Mouse (Mus musculus) cerebellum, adult 2 months (tissue): ENCODE results near the gene Tcea3. TPM values are rescaled to one million over a fixed set of nuclear protein-coding genes. Genes with fewer than 3 reads are reported as not detected.

Source experiments
- DNase-seq, 2 experiments: peaks; one replicate each; pipeline ENCODE4 v3.0.0; 2021
- H3K27ac ChIP-seq: fragments of 200-500 bp; 2 replicates; pipeline ENCODE4 v1.5.1; 2012; ENCODE audit warnings: low read length, control low read depth, inconsistent platforms; ENCODE audit not compliant: insufficient read depth
- H3K27me3 ChIP-seq: fragments of 200-500 bp; 2 replicates; pipeline ENCODE4 v1.6.1; 2012; ENCODE audit warnings: inconsistent platforms, mild to moderate bottlenecking, low read length, moderate library complexity; ENCODE audit not compliant: control insufficient read depth, insufficient read depth
- H3K4me1 ChIP-seq: fragments of 200-500 bp; 2 replicates; pipeline ENCODE4 v1.6.1; 2011; ENCODE audit warnings: low read length; ENCODE audit not compliant: control insufficient read depth, insufficient read depth
- H3K4me3 ChIP-seq: fragments of 200-500 bp; replicated peaks from 2 replicates; pipeline ENCODE3; 2011; ENCODE audit warnings: mild to moderate bottlenecking, low read depth, low read length, control low read depth; ENCODE audit not compliant: insufficient read depth
- CTCF ChIP-seq: fragments of 200-500 bp; IDR thresholded peaks from 2 replicates; pipeline ENCODE4 v1.5.1; 2011; ENCODE audit warnings: low read depth, mild to moderate bottlenecking, control low read depth, low read length, moderate library complexity, borderline replicate concordance; ENCODE audit not compliant: insufficient read depth
- POLR2A ChIP-seq: fragments of 200-500 bp; IDR thresholded peaks from 2 replicates; pipeline ENCODE4 v1.6.1; 2011; ENCODE audit warnings: low read length, control low read depth, borderline replicate concordance; ENCODE audit not compliant: insufficient read depth
- WGBS: fragments of 180-500 bp; shearing (Covaris S2); methylation state at CpG from one replicate; pipeline ENCODE4 v1.1.7; 2018; 5-methylcytosine and 5-hydroxymethylcytosine counted together
- polyA plus RNA-seq: library from polyadenylated mRNA; depleted of rRNA; stranded (reverse); fragments of >200 nt; gene quantifications from 2 replicates; pipeline ENCODE4 v1.2.3, GENCODE M21; 2012

Gene Tcea3
- polyA plus RNA-seq, 1 experiment = 1.6 TPM

- Histone ChIP-seq H3K27me3 (no peaks in the 10 kb centered on the region), H3K27ac (no peak overlapping the region), H3K4me1 (no peaks in the 10 kb centered on the region), H3K4me3 (no peak overlapping the region)
- 56% methylated on average over 8 of the region's 8 CpGs for WGBS
- no peak for TF ChIP-seq CTCF
- no peak for TF ChIP-seq POLR2A
- no peak for DNase-seq
Observed at GRCm38 (mm10) chr4:136240955-136241354, 6.6 kb upstream of the Tcea3 start.

GRCm38 (mm10) chr4:136242065-136242703 lies 5.3 kb upstream of the Tcea3 start:
- WGBS = 31% methylated on average over 8 of the region's 8 CpGs
- TF ChIP-seq POLR2A = no peak
- TF ChIP-seq CTCF = peak; percentile 35; the same call in 1 of the 2 replicates
- no peak for DNase-seq

GRCm38 (mm10) chr4:136242728-136243127 lies 4.8 kb upstream of the Tcea3 start:
- Histone ChIP-seq H3K4me1 (peaks cover 4% of the 10 kb centered on the region), H3K27ac (no peak overlapping the region), H3K27me3 (peaks cover 1% of the 10 kb centered on the region; the same call in 1 of the 2 replicates), H3K4me3 (no peak overlapping the region)
- 83% methylated on average over 7 of the region's 7 CpGs for WGBS
- DNase-seq = no peak
- TF ChIP-seq CTCF = no peak
- no peak for TF ChIP-seq POLR2A

More at GRCm38 (mm10) chr4:136242065-136242703, 5.3 kb upstream of the Tcea3 start:
- Histone ChIP-seq H3K27me3 (peaks cover 1% of the 10 kb centered on the region; the same call in 1 of the 2 replicates), H3K4me3 (no peak overlapping the region), H3K27ac (no peak overlapping the region), H3K4me1 (no peaks in the 10 kb centered on the region)

GRCm38 (mm10) chr4:136244208-136244607 lies 3.3 kb upstream of the Tcea3 start:
- no peak for TF ChIP-seq CTCF
- TF ChIP-seq POLR2A = no peak
- peaks cover 9% of the 10 kb centered on the region; the same call in 1 of the 2 replicates for H3K27me3 ChIP-seq
- no peak overlapping the region for H3K4me3 ChIP-seq
- 77% methylated on average over 7 of the region's 7 CpGs for WGBS
- no peak overlapping the region for H3K27ac ChIP-seq
- H3K4me1 ChIP-seq = peaks cover 11% of the 10 kb centered on the region
- no peak for DNase-seq

GRCm38 (mm10) chr4:136245681-136246080 lies 1.8 kb upstream of the Tcea3 start:
- peaks cover 11% of the 10 kb centered on the region for H3K4me1 ChIP-seq
- DNase-seq = no peak
- 43% methylated on average over 5 of the region's 5 CpGs for WGBS
- peaks cover 9% of the 10 kb centered on the region; the same call in 1 of the 2 replicates for H3K27me3 ChIP-seq
- H3K4me3 ChIP-seq = no peak overlapping the region
- H3K27ac ChIP-seq = no peak overlapping the region
- TF ChIP-seq POLR2A (no peak), CTCF (no peak)

GRCm38 (mm10) chr4:136246568-136246969 lies 960 bp upstream of the Tcea3 start:
- peaks cover 9% of the 10 kb centered on the region; the same call in 1 of the 2 replicates for H3K27me3 ChIP-seq
- no peak overlapping the region for H3K4me3 ChIP-seq
- 17% methylated on average over 12 of the region's 12 CpGs for WGBS
- TF ChIP-seq POLR2A = no peak
- TF ChIP-seq CTCF = no peak
- no peak for DNase-seq
- peaks cover 11% of the 10 kb centered on the region for H3K4me1 ChIP-seq
- H3K27ac ChIP-seq = no peak overlapping the region

- H3K27ac ChIP-seq = no peak overlapping the region
- H3K4me3 ChIP-seq = no peak overlapping the region
- peaks cover 9% of the 10 kb centered on the region; the same call in 1 of the 2 replicates for H3K27me3 ChIP-seq
- peaks cover 11% of the 10 kb centered on the region for H3K4me1 ChIP-seq
- no peak for TF ChIP-seq POLR2A
- no peak for TF ChIP-seq CTCF
- no peak for DNase-seq
- 5% methylated on average over 14 of the region's 14 CpGs for WGBS
Observed at GRCm38 (mm10) chr4:136247386-136247728, 172 bp upstream of the Tcea3 start.
